Mouse (Mus musculus) kidney, adult 2 months (tissue): ENCODE data around the gene Syt6. TPM values are rescaled to one million over a fixed set of nuclear protein-coding genes. Genes with fewer than 3 reads are reported as not detected.

Experiments
- DNase-seq: peaks from one replicate; pipeline ENCODE4 v3.0.0; 2021
- H3K27ac ChIP-seq: fragments of 200-500 bp; 2 replicates; pipeline ENCODE4 v1.5.1; 2012; ENCODE audit warnings: low read depth, low read length, control low read depth, inconsistent platforms; ENCODE audit not compliant: insufficient read depth
- H3K27me3 ChIP-seq: fragments of 200-500 bp; replicated peaks from 2 replicates; pipeline ENCODE4 v1.6.1; 2012; ENCODE audit warnings: mild to moderate bottlenecking, moderate library complexity, low read length, inconsistent platforms; ENCODE audit not compliant: control insufficient read depth, insufficient read depth
- H3K36me3 ChIP-seq: fragments of 200-500 bp; 2 replicates; pipeline ENCODE4 v1.6.1; 2012; ENCODE audit warnings: mild to moderate bottlenecking, moderate library complexity, low read length, inconsistent platforms; ENCODE audit not compliant: control insufficient read depth, insufficient read depth
- H3K4me1 ChIP-seq: fragments of 200-500 bp; 2 replicates; pipeline ENCODE4 v1.6.1; 2011; ENCODE audit warnings: low read length; ENCODE audit not compliant: control insufficient read depth, insufficient read depth
- H3K4me3 ChIP-seq: fragments of 200-500 bp; 2 replicates; pipeline ENCODE4 v1.5.1; 2011; ENCODE audit warnings: mild to moderate bottlenecking, low read depth, low read length, control low read depth; ENCODE audit not compliant: insufficient read depth
- CTCF ChIP-seq: fragments of 200-500 bp; conservative IDR thresholded peaks from 2 replicates; pipeline ENCODE4 v1.5.1; 2011; ENCODE audit warnings: low read depth, mild to moderate bottlenecking, control low read depth, low read length, moderate library complexity, mixed read lengths; ENCODE audit not compliant: insufficient read depth, insufficient read length
- POLR2A ChIP-seq: fragments of 200-500 bp; IDR thresholded peaks from one replicate; pipeline ENCODE4 v1.6.1; 2011; ENCODE audit warnings: low read depth, low read length, control low read depth
- WGBS: fragments of 180-500 bp; shearing (Covaris S2); methylation state at CpG from one replicate; pipeline ENCODE4 v1.1.7; 2018; 5-methylcytosine and 5-hydroxymethylcytosine counted together
- polyA plus RNA-seq: library from polyadenylated mRNA; depleted of rRNA; stranded (reverse); fragments of >200 nt; gene quantifications from 2 replicates; pipeline ENCODE4 v1.2.3, GENCODE M21; 2012

The Syt6 gene
- polyA plus RNA-seq, 1 experiment: not detected

- 2% methylated on average over 68 of the region's 69 CpGs for WGBS
- H3K4me1 ChIP-seq: no peaks in the 10 kb centered on the region
- peak overlapping the region; percentile 19; the same call in 1 of the 2 replicates for H3K4me3 ChIP-seq
- no peak for DNase-seq
- peaks cover 7% of the 10 kb centered on the region for H3K27me3 ChIP-seq
- H3K27ac ChIP-seq: no peak overlapping the region
- TF ChIP-seq POLR2A (no peak), CTCF (no peak)
- H3K36me3 ChIP-seq: no peaks in the 10 kb centered on the region
Measured at GRCm38 (mm10) chr3:103575893-103576641, 1.0 kb downstream of the Syt6 start.

- Histone ChIP-seq H3K27me3 (no peaks in the 10 kb centered on the region), H3K4me1 (no peaks in the 10 kb centered on the region), H3K36me3 (no peaks in the 10 kb centered on the region), H3K27ac (no peak overlapping the region), H3K4me3 (no peak overlapping the region)
- WGBS: 95% methylated on average over 17 of the region's 17 CpGs
- no peak for TF ChIP-seq CTCF
- no peak for TF ChIP-seq POLR2A
- no peak for DNase-seq
Measured at GRCm38 (mm10) chr3:103587136-103587535, 12.1 kb downstream of the Syt6 start.

GRCm38 (mm10) chr3:103587672-103588071, 12.6 kb downstream of the Syt6 start:
- H3K27ac ChIP-seq: no peak overlapping the region
- H3K36me3 ChIP-seq: no peaks in the 10 kb centered on the region
- H3K4me3 ChIP-seq: no peak overlapping the region
- TF ChIP-seq POLR2A (no peak), CTCF (no peak)
- DNase-seq: no peak
- H3K4me1 ChIP-seq: no peaks in the 10 kb centered on the region
- no peaks in the 10 kb centered on the region for H3K27me3 ChIP-seq
- 80% methylated on average over 5 of the region's 5 CpGs for WGBS

GRCm38 (mm10) chr3:103589636-103590035, 14.6 kb downstream of the Syt6 start:
- H3K4me1 ChIP-seq: no peaks in the 10 kb centered on the region
- no peaks in the 10 kb centered on the region for H3K36me3 ChIP-seq
- 49% methylated on average over 5 of the region's 5 CpGs for WGBS
- no peak overlapping the region for H3K4me3 ChIP-seq
- TF ChIP-seq POLR2A: no peak
- TF ChIP-seq CTCF: no peak
- no peak for DNase-seq
- H3K27ac ChIP-seq: no peak overlapping the region
- no peaks in the 10 kb centered on the region for H3K27me3 ChIP-seq

GRCm38 (mm10) chr3:103592636-103593035, 17.6 kb downstream of the Syt6 start:
- TF ChIP-seq CTCF: no peak
- no peak for TF ChIP-seq POLR2A
- Histone ChIP-seq H3K27ac (no peak overlapping the region), H3K36me3 (no peaks in the 10 kb centered on the region), H3K27me3 (no peaks in the 10 kb centered on the region), H3K4me3 (no peak overlapping the region), H3K4me1 (no peaks in the 10 kb centered on the region)
- DNase-seq: no peak
- WGBS: 88% methylated on average over 5 of the region's 5 CpGs

- 37% methylated on average over 5 of the region's 5 CpGs for WGBS
Measured at GRCm38 (mm10) chr3:103593631-103594030, 18.6 kb downstream of the Syt6 start.

GRCm38 (mm10) chr3:103595271-103595810, 20.3 kb downstream of the Syt6 start:
- TF ChIP-seq CTCF (no peak), POLR2A (no peak)
- 84% methylated on average over 7 of the region's 7 CpGs for WGBS
- H3K4me1 ChIP-seq: no peaks in the 10 kb centered on the region
- no peak overlapping the region for H3K4me3 ChIP-seq
- no peaks in the 10 kb centered on the region for H3K36me3 ChIP-seq
- H3K27me3 ChIP-seq: no peaks in the 10 kb centered on the region
- no peak overlapping the region for H3K27ac ChIP-seq
- DNase-seq: no peak

More at GRCm38 (mm10) chr3:103593631-103594030, 18.6 kb downstream of the Syt6 start:
- Histone ChIP-seq H3K4me3 (no peak overlapping the region), H3K36me3 (no peaks in the 10 kb centered on the region), H3K27ac (no peak overlapping the region), H3K4me1 (no peaks in the 10 kb centered on the region), H3K27me3 (no peaks in the 10 kb centered on the region)
- TF ChIP-seq POLR2A (no peak), CTCF (no peak)
- no peak for DNase-seq
